Mouse (Mus musculus) embryonic facial prominence, embryonic 15.5 days (tissue): ENCODE measurements around the gene Pnpla5. TPM values are rescaled to one million over a fixed set of nuclear protein-coding genes. Genes with fewer than 3 reads are reported as not detected.
A peak's percentile ranks its signal among the peaks of the same experiment; 100 is the strongest.
"Not testable (repeated sequence)": the region's sequence is repeated elsewhere in the genome, so short reads cannot be mapped to it uniquely, and the experiment has no call there.

Source experiments
- ATAC-seq: fragments of 200-750 bp; cut with Nextera tagmentation; 2 replicates; pipeline ENCODE4 v1.8.0; 2017; ENCODE audit warnings: low read depth, moderate TSS enrichment; ENCODE audit not compliant: insufficient number of reproducible peaks, low FRiP score, low TSS enrichment
- H3K27ac ChIP-seq: fragments of 300-500 bp; sonication (generic); replicated peaks from 2 replicates; pipeline ENCODE4 v1.5.1; 2015; ENCODE audit warnings: mild to moderate bottlenecking, inconsistent platforms
- H3K27me3 ChIP-seq: fragments of 300-500 bp; sonication (generic); 2 replicates; pipeline ENCODE4 v1.6.1; 2015; ENCODE audit warnings: inconsistent platforms
- H3K36me3 ChIP-seq: fragments of 300-500 bp; sonication (generic); 2 replicates; pipeline ENCODE4 v1.6.1; 2015; ENCODE audit warnings: mild to moderate bottlenecking, inconsistent platforms
- H3K4me1 ChIP-seq: fragments of 300-500 bp; sonication (generic); 2 replicates; pipeline ENCODE4 v1.6.1; 2015; ENCODE audit warnings: inconsistent platforms
- H3K4me2 ChIP-seq: fragments of 300-500 bp; sonication (generic); replicated peaks from 2 replicates; pipeline ENCODE4 v1.6.1; 2015; ENCODE audit warnings: mild to moderate bottlenecking, inconsistent platforms
- H3K4me3 ChIP-seq: fragments of 300-500 bp; sonication (generic); replicated peaks from 2 replicates; pipeline ENCODE4 v1.5.1; 2015; ENCODE audit warnings: mild to moderate bottlenecking, inconsistent platforms
- H3K9ac ChIP-seq: fragments of 300-500 bp; sonication (generic); 2 replicates; pipeline ENCODE4 v1.6.1; 2015; ENCODE audit warnings: inconsistent platforms
- H3K9me3 ChIP-seq: fragments of 300-500 bp; sonication (generic); replicated peaks from 2 replicates; pipeline ENCODE4 v1.6.1; 2016; ENCODE audit warnings: inconsistent platforms
- WGBS: fragments of 180-500 bp; shearing (Covaris S2); methylation state at CpG from one replicate; pipeline ENCODE4 v1.1.7; 2015; 5-methylcytosine and 5-hydroxymethylcytosine counted together
- polyA plus RNA-seq: library from polyadenylated mRNA; unstranded; fragments of >200 nt; fragmentation: Nextera tagmentation; extraction: Ambion mirVana; gene quantifications from 2 replicates; pipeline ENCODE4 v1.2.1, GENCODE M21; 2015

Gene Pnpla5
- polyA plus RNA-seq, 1 experiment from 2014 or later, result not detected

DNA sequence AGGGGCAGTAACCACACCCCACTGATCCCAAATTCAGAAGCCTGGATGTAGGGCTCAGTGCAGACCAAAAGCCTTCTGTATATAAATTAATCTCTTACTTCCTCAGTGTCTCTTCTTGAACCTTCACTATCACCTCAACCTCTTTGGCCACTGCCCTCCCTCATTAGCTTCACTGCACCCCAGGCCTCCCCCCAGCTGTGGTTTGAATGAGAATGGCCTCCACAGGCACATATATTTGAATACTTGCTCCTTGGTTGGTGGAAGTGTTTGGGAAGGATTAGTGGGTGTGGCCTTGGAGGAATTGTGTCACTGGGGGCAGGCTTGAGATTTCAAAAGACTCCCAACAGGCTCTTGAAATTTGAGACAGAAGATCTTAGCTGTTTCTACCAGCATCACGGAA lies 6.5 kb downstream of the Pnpla5 start:
- Histone ChIP-seq H3K27me3 (no peaks in the 10 kb centered on the region), H3K27ac (no peak overlapping the region), H3K4me2 (no peak overlapping the region), H3K4me3 (no peak overlapping the region), H3K9me3 (no peaks in the 10 kb centered on the region), H3K4me1 (no peaks in the 10 kb centered on the region), H3K36me3 (no peaks in the 10 kb centered on the region), H3K9ac (no peak overlapping the region)
- 64% methylated on average over 1 of the region's 1 CpGs for WGBS
- ATAC-seq, result no peak

DNA sequence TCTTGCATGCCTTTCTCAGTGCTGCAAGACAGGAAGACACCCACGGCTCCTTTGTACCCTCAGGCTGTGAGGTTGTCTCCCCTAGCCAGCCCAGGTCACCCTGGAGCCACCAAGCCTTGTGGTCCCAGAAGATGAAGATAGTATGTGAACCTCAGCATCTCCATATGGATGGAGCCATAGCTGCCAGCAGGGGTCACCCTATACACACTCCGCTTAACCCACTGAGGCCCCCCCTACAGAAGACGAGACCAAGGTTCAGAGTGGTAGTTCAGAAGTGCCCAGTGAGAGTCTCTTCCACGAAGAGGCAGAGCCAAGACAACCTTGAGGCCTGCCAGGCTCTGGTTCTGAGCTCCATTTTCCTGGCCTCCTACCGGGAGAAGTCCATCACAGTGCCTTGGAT lies 7.2 kb downstream of the Pnpla5 start:
- 57% methylated on average over 5 of the region's 5 CpGs for WGBS

DNA sequence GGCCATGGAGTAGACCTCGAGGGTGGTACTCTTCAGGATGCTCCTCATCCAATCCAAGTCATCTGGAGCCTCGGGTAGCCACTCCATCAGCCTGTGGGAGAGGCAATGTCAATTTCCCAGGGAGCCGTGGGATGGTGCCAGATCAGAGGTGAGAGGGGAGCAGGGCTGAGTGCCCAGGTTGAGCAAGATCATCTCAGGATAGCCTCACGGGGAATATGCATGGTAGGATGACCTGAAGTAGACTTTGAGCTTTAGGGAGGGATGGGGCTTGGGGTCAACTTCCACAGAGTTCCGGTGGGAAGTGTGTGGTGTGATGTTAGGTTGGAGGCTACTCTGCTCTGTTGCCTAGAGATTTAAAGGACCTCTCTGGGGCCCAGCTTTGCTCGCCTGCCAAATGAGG lies 9.1 kb downstream of the Pnpla5 start:
- Histone ChIP-seq H3K27ac (no peak overlapping the region), H3K27me3 (no peaks in the 10 kb centered on the region), H3K4me2 (no peak overlapping the region), H3K4me3 (no peak overlapping the region), H3K4me1 (no peaks in the 10 kb centered on the region), H3K36me3 (no peaks in the 10 kb centered on the region), H3K9ac (no peak overlapping the region), H3K9me3 (no peaks in the 10 kb centered on the region)
- no peak for ATAC-seq
- 74% methylated on average over 6 of the region's 6 CpGs for WGBS

More for the DNA sequence above, 7.2 kb downstream of the Pnpla5 start:
- Histone ChIP-seq H3K27ac (no peak overlapping the region), H3K4me3 (no peak overlapping the region), H3K4me2 (no peak overlapping the region), H3K9me3 (no peaks in the 10 kb centered on the region), H3K4me1 (no peaks in the 10 kb centered on the region), H3K36me3 (no peaks in the 10 kb centered on the region), H3K9ac (no peak overlapping the region), H3K27me3 (no peaks in the 10 kb centered on the region)
- ATAC-seq, result no peak

DNA sequence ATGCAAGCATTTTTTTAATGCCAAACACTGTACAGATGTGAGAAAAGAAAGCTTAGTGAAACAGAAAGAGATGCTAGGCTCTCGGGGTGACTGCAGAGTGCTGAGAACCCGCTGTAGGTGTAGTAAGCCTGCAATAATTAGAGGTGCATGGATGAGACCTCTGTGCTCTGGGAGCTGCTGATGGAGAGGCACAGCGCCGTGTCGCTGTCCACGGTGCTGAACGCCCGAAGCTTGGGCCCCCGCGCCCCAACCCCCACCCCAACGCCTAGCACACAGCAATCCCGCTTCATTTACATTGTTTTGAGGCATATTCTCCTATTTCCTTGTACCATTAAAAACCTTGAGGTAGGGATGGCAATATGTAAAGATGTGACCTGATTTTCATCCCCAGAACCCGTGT lies 14.1 kb downstream of the Pnpla5 start:
- Histone ChIP-seq H3K4me3 (no peak overlapping the region), H3K36me3 (no peaks in the 10 kb centered on the region), H3K9ac (no peak overlapping the region), H3K4me1 (peaks cover 10% of the 10 kb centered on the region), H3K27ac (no peak overlapping the region), H3K9me3 (no peaks in the 10 kb centered on the region), H3K27me3 (peaks cover 41% of the 10 kb centered on the region), H3K4me2 (no peak overlapping the region)
- ATAC-seq, result no peak
- WGBS, result 3% methylated on average over 13 of the region's 13 CpGs

DNA sequence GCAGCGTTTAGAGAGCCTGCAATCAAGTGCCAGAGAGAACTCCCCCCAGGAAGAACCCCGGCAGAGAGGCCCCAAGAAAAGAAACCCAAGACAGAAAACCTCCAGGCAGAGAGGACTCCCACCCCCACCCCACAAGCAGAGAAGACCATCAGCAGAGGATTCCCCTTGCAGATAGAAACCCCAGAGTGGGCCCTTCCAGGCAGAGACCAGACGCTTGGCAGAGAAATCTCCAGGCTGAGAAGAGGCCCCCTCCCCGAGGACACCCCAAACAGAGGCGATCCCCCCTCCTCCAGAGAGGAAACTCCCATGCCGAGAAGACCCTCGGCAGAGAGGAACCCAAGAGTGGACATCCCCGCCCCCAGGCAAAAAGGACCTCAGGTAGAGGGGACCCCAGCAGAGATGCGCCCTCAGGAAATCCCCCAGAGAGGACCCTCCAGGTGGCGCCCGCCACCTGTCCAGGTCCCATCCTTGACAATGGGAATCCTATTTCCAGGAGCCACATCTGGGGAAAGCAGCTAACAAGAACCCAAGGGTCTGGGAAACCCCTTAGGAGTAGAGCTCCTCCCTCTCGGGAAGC lies 17.0 kb downstream of the Pnpla5 start:
- H3K27me3 ChIP-seq, result peaks cover 41% of the 10 kb centered on the region
- H3K9ac ChIP-seq, result no peak overlapping the region
- peaks cover 10% of the 10 kb centered on the region for H3K4me1 ChIP-seq
- peak overlapping the region; percentile 94 for H3K4me2 ChIP-seq
- H3K27ac ChIP-seq, result no peak overlapping the region
- no peaks in the 10 kb centered on the region for H3K36me3 ChIP-seq
- 8% methylated on average over 12 of the region's 12 CpGs for WGBS
- ATAC-seq, result 0 out of 2 replicates have a peak, but pooled peaks have one; percentile 31
- H3K4me3 ChIP-seq, result peak overlapping the region; percentile 52
- H3K9me3 ChIP-seq, result no peaks in the 10 kb centered on the region

DNA sequence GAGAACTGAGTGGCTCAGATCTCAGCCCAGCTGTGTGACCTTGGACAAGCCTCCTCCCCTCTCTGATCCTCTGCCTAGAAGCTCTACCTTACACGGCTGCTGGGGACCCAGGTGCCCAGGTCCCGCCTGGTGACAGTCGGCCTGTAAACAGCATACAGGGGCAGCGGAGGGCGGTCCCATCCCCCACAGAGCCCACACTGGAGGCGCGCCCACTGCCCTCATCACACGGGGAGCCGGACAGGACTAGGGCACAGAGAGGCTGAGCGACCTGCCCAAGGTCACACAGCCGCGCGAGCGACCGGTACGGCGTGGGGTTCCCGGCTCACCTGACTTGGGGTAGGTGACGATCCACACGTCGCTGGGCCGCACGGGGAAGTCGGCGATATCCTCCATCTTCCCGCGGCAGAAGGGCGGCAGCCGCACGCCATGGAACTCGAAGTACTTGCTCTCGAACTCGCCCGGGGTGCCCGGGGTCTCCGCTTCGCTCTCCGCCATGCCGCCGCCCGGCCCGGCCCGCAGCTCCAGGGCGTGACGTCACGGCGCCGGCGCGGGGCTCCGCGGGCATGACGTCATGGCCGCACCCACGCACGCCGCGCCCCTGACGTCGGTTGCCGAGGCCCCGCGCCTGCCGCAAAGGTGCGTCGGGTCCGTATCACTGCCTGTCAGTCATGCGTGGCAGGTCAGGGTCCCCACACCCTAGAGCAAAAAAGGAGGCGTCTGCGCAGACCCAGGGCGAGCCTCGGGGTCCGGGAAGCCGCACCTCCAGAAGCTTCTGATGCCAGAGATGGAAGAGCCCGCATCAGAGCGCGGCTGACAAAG lies 17.7 kb downstream of the Pnpla5 start, which contains the start of gene Sult4a1:
Gene Sult4a1, minus strand, starts transcription at position 650 of the 819 bp plus-strand sequence.
- H3K27ac ChIP-seq, result no peak within 1 kb of the TSS
- peaks cover 41% of the 10 kb centered on the region for H3K27me3 ChIP-seq
- WGBS, result 2% methylated on average over 77 of the region's 77 CpGs
- H3K4me1 ChIP-seq, result peaks cover 10% of the 10 kb centered on the region
- H3K36me3 ChIP-seq, result no peaks in the 10 kb centered on the region
- peak within 1 kb of the TSS; percentile 52 for H3K4me3 ChIP-seq
- H3K9me3 ChIP-seq, result no peaks in the 10 kb centered on the region
- H3K9ac ChIP-seq, result 0 out of 2 replicates have a peak within 1 kb of the TSS, but pooled peaks have one; percentile 1
- peak within 1 kb of the TSS; percentile 94 for H3K4me2 ChIP-seq
- ATAC-seq, result no peak

DNA sequence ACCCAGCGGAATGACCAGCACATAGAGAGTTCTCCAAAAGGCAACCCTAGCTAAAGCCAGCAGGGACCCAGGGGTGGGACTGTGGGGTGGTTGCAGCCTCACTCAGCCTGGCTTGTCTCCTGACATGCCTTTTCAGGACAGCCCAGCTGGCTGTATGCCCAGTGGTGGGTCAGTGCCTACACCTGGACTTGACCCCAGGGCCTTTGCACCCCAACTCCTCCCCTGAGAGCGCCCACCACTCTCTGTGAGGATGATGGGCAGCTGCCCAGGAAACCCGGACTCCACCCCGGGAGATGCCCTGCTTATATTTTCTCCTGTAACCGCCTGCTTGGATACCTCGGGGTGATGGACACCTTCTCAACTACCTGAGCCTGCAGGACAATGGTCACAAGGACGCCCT lies 18.3 kb downstream of the Pnpla5 start:
- no peak overlapping the region for H3K27ac ChIP-seq
- H3K9ac ChIP-seq, result no peak overlapping the region
- H3K27me3 ChIP-seq, result peaks cover 41% of the 10 kb centered on the region
- no peaks in the 10 kb centered on the region for H3K36me3 ChIP-seq
- ATAC-seq, result no peak
- WGBS, result 76% methylated on average over 7 of the region's 7 CpGs
- H3K4me1 ChIP-seq, result peaks cover 10% of the 10 kb centered on the region
- H3K4me3 ChIP-seq, result 0 out of 2 replicates have a peak overlapping the region, but pooled peaks have one; percentile 52
- no peaks in the 10 kb centered on the region for H3K9me3 ChIP-seq
- H3K4me2 ChIP-seq, result peak overlapping the region; percentile 94; the same call in 1 of the 2 replicates

DNA sequence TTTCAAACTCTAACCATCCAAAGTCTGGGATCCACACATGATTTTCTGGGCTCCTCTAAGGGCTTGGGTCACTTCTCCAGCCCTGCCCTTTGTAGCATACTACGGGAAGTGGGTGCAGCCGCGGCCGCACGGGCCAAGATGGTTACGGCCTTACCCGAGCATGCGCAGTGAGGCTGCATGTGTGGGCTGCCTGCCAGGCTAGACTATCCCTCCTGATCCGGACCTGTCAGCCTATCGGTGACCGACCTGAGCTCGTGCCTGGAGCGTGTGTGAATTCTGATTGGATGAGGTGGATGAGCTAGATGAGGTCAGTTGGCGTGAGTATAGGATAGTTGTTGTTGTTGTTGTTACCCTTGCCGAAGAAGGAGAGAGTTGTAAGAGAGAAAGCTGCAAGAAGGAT lies 25.4 kb downstream of the Pnpla5 start:
- not testable (repeated sequence) for H3K4me3 ChIP-seq, ATAC-seq, H3K4me2 ChIP-seq, H3K4me1 ChIP-seq, H3K9me3 ChIP-seq, H3K27ac ChIP-seq, H3K27me3 ChIP-seq, H3K36me3 ChIP-seq, H3K9ac ChIP-seq
- 84% methylated on average over 15 of the region's 15 CpGs for WGBS

DNA sequence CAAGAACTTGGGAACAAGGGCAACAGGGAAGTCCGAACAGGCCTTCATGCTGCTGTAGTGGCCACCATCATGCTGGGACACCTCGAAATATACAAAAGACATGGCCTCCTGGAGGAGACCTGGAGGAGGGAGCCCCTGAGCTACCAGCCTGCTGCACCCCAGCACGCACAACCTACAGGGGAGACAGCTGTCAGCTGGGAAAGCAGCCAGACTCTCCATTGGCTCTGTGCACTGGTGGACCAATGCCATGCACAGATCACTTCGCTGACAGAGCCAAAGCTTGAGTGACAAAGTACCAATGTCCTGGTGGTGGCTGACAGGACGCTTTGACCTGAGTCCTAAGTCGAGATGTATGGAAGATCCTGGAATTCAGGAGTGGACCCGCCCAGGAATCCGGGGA lies 26.9 kb downstream of the Pnpla5 start:
- 84% methylated on average over 8 of the region's 8 CpGs for WGBS
- Histone ChIP-seq H3K4me2 (no peak overlapping the region), H3K9me3 (no peaks in the 10 kb centered on the region), H3K4me1 (no peaks in the 10 kb centered on the region), H3K27ac (no peak overlapping the region), H3K27me3 (no peaks in the 10 kb centered on the region), H3K4me3 (no peak overlapping the region), H3K9ac (no peak overlapping the region), H3K36me3 (no peaks in the 10 kb centered on the region)
- no peak for ATAC-seq

DNA sequence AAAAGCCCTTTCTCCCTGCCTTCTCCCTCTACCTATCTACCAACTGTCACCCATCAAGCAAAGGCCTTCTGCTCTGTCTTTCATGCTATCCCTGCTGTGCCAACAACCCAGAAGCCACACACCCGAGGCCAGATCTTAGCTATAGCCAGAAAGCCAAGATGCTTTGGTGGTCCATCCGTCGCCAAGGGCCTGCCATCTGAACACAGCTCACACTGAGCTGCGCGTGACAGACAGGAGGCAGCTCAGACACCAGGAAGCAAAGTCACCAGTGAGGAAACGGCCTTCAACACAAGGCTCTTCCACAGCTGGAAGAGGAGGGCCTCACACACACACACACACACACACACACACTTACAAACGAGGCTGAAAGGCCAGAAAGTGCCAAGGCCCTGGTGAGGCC lies 28.1 kb downstream of the Pnpla5 start:
- H3K9me3 ChIP-seq, result no peaks in the 10 kb centered on the region
- H3K4me1 ChIP-seq, result no peaks in the 10 kb centered on the region
- no peaks in the 10 kb centered on the region for H3K27me3 ChIP-seq
- no peak overlapping the region for H3K4me2 ChIP-seq
- H3K9ac ChIP-seq, result no peak overlapping the region
- 63% methylated on average over 7 of the region's 7 CpGs for WGBS
- no peaks in the 10 kb centered on the region for H3K36me3 ChIP-seq
- H3K4me3 ChIP-seq, result no peak overlapping the region
- H3K27ac ChIP-seq, result no peak overlapping the region
- ATAC-seq, result no peak

DNA sequence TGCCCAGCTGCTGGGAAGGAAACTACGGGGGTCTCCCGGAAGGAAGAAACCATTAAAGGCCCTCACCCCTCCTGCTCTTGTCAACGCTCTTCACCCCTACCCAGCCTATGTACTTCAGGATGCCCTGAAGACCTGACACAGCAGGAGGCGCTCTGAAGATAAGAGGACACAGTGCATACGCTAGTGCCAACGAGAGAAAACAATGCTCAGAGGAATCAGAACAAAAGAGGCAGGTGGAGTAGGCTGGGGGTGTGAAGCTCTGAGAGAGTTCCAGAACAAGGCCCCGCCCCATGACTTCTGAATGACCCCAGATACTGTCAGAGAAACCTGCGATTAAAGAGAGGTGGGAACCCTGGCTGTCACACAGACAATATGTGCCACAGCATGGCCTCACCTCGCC lies 36.2 kb downstream of the Pnpla5 start:
- H3K4me1 ChIP-seq, result no peaks in the 10 kb centered on the region
- H3K36me3 ChIP-seq, result no peaks in the 10 kb centered on the region
- H3K4me3 ChIP-seq, result no peak overlapping the region
- 50% methylated on average over 9 of the region's 9 CpGs for WGBS
- no peak overlapping the region for H3K27ac ChIP-seq
- ATAC-seq, result no peak
- H3K9ac ChIP-seq, result no peak overlapping the region
- no peaks in the 10 kb centered on the region for H3K9me3 ChIP-seq
- no peaks in the 10 kb centered on the region for H3K27me3 ChIP-seq
- no peak overlapping the region for H3K4me2 ChIP-seq
